Mouse (Mus musculus) cerebellum, adult 11-12 months (tissue): ENCODE results near the gene Pomt1.
"Not testable (repeated sequence)": the region's sequence is repeated elsewhere in the genome, so short reads cannot be mapped to it uniquely, and the experiment has no call there.

Experiments
- DNase-seq: peaks from one replicate; pipeline ENCODE4 v3.0.0; 2022

Gene Pomt1

GRCm38 (mm10) chr2:32287334-32287840 is 51.0 kb downstream of the Pomt1 start, which contains the start of gene Golga2:
Gene Golga2, plus strand, starts transcription at chr2:32287384.
- no peak for DNase-seq

- peak; percentile 99 for DNase-seq
These were observed 51.6 kb downstream of the Pomt1 start, which contains the start of gene Swi5 for GRCm38 (mm10) chr2:32287923-32288367. Gene Swi5, minus strand, starts transcription at chr2:32288075.

- DNase-seq = no peak
These were observed 52.1 kb downstream of the Pomt1 start for GRCm38 (mm10) chr2:32288371-32288931.

GRCm38 (mm10) chr2:32289578-32289977 is 53.2 kb downstream of the Pomt1 start:
- no peak for DNase-seq

- peak; percentile 80 for DNase-seq
These were observed 58.0 kb downstream of the Pomt1 start for GRCm38 (mm10) chr2:32294348-32294747.

- DNase-seq = no peak
These were observed 58.9 kb downstream of the Pomt1 start for GRCm38 (mm10) chr2:32295285-32295684.

GRCm38 (mm10) chr2:32295842-32296241 is 59.5 kb downstream of the Pomt1 start:
- DNase-seq = not testable (repeated sequence)

- DNase-seq = no peak
These were observed 63.1 kb downstream of the Pomt1 start for GRCm38 (mm10) chr2:32299469-32299868.

GRCm38 (mm10) chr2:32302952-32303351 is 66.6 kb downstream of the Pomt1 start:
- DNase-seq = no peak

- DNase-seq = peak; percentile 79
These were observed 67.9 kb downstream of the Pomt1 start for GRCm38 (mm10) chr2:32304145-32304832.
